Mouse (Mus musculus) forebrain, postnatal 0 days (tissue): ENCODE data around the gene Slc19a2. TPM values are rescaled to one million over a fixed set of nuclear protein-coding genes. Genes with fewer than 3 reads are reported as not detected.

Source experiments
- ATAC-seq: fragments of 200-750 bp; cut with Nextera tagmentation; 2 replicates; pipeline ENCODE4 v1.8.0; 2017; ENCODE audit warnings: mild to moderate bottlenecking, moderate library complexity
- DNase-seq: peaks from one replicate; pipeline ENCODE4 v3.0.0-alpha.2; 2015
- H3K27ac ChIP-seq: fragments of 300-500 bp; sonication (generic); 2 replicates; pipeline ENCODE4 v1.5.1; 2014; ENCODE audit warnings: low read depth, mild to moderate bottlenecking, antibody characterized with exemption, low read length, moderate library complexity, mixed read lengths
- H3K27me3 ChIP-seq: fragments of 300-500 bp; sonication (generic); 2 replicates; pipeline ENCODE4 v1.6.1; 2014; ENCODE audit warnings: mild to moderate bottlenecking, low read length, mixed read lengths; ENCODE audit not compliant: insufficient read depth
- H3K36me3 ChIP-seq: fragments of 300-500 bp; sonication (generic); 2 replicates; pipeline ENCODE4 v1.6.1; 2014; ENCODE audit warnings: mild to moderate bottlenecking, moderate library complexity; ENCODE audit not compliant: insufficient read depth
- H3K4me1 ChIP-seq: fragments of 300-500 bp; sonication (generic); 2 replicates; pipeline ENCODE4 v1.6.1; 2014; ENCODE audit warnings: antibody characterized with exemption; ENCODE audit not compliant: insufficient read depth
- H3K4me2 ChIP-seq: fragments of 300-500 bp; sonication (generic); 2 replicates; pipeline ENCODE4 v1.6.1; 2014; ENCODE audit warnings: low read depth, mild to moderate bottlenecking, moderate library complexity
- H3K4me3 ChIP-seq: fragments of 300-500 bp; sonication (generic); 2 replicates; pipeline ENCODE4 v1.5.1; 2014; ENCODE audit warnings: low read depth, low read length, mixed read lengths
- H3K9ac ChIP-seq: fragments of 300-500 bp; sonication (generic); 2 replicates; pipeline ENCODE4 v1.6.1; 2014; ENCODE audit warnings: mild to moderate bottlenecking
- H3K9me3 ChIP-seq: fragments of 300-500 bp; sonication (generic); 2 replicates; pipeline ENCODE4 v1.6.1; 2016; ENCODE audit warnings: low read length
- CTCF ChIP-seq: sonication (generic); IDR thresholded peaks from 2 replicates; pipeline ENCODE4 v1.5.1; 2016; ENCODE audit warnings: antibody characterized with exemption, control low read depth, low read depth
- WGBS: fragments of 180-500 bp; shearing (Covaris S2); extraction: QIAGEN DNeasy Blood & Tissue Kit; methylation state at CpG from one replicate; pipeline ENCODE4 v1.1.7; 2014; 5-methylcytosine and 5-hydroxymethylcytosine counted together
- polyA plus RNA-seq: library from polyadenylated mRNA; unstranded; fragments of >200 nt; fragmentation: Nextera tagmentation; extraction: Ambion mirVana; gene quantifications from 2 replicates; pipeline ENCODE4 v1.2.1, GENCODE M21; 2015
- total RNA-seq: library from RNA; depleted of rRNA; stranded (reverse); fragments of >200 nt; gene quantifications from 2 replicates; pipeline ENCODE4 v1.2.3, GENCODE M21; 2014

Gene Slc19a2
- total and polyA plus RNA-seq, 2 experiments from 2014 or later = 7.5 to 16.6 TPM

- Histone ChIP-seq H3K9me3 (no peaks in the 10 kb centered on the region), H3K4me2 (no peak overlapping the region), H3K36me3 (no peaks in the 10 kb centered on the region), H3K4me3 (no peak overlapping the region), H3K9ac (no peak overlapping the region), H3K27me3 (no peaks in the 10 kb centered on the region), H3K27ac (no peak overlapping the region), H3K4me1 (no peaks in the 10 kb centered on the region)
- no peak for DNase-seq
- no peak for TF ChIP-seq CTCF
- WGBS = 61% methylated on average over 7 of the region's 7 CpGs
- no peak for ATAC-seq
These were observed 12.8 kb upstream of the Slc19a2 start for GRCm38 (mm10) chr1:164236078-164236477.

- TF ChIP-seq CTCF = no peak
- DNase-seq = no peak
- Histone ChIP-seq H3K4me1 (no peaks in the 10 kb centered on the region), H3K36me3 (no peaks in the 10 kb centered on the region), H3K4me3 (no peak overlapping the region), H3K4me2 (no peak overlapping the region), H3K27ac (no peak overlapping the region), H3K27me3 (no peaks in the 10 kb centered on the region), H3K9ac (no peak overlapping the region), H3K9me3 (no peaks in the 10 kb centered on the region)
- ATAC-seq = no peak
- 77% methylated on average over 2 of the region's 2 CpGs for WGBS
These were observed 7.4 kb upstream of the Slc19a2 start for GRCm38 (mm10) chr1:164241494-164241893.

- H3K4me3 ChIP-seq = no peak overlapping the region
- 64% methylated on average over 8 of the region's 8 CpGs for WGBS
- no peak for TF ChIP-seq CTCF
- ATAC-seq (no peak), DNase-seq (no peak)
- no peaks in the 10 kb centered on the region for H3K36me3 ChIP-seq
- H3K9ac ChIP-seq = no peak overlapping the region
- H3K4me2 ChIP-seq = no peak overlapping the region
- no peaks in the 10 kb centered on the region for H3K27me3 ChIP-seq
- no peaks in the 10 kb centered on the region for H3K9me3 ChIP-seq
- H3K27ac ChIP-seq = no peak overlapping the region
- H3K4me1 ChIP-seq = 0 out of 2 replicates have a peak, but pooled peaks cover 2% of the 10 kb centered on the region
These were observed 6.0 kb upstream of the Slc19a2 start for GRCm38 (mm10) chr1:164242809-164243208.

GRCm38 (mm10) chr1:164247442-164247841 lies 1.4 kb upstream of the Slc19a2 start:
- Histone ChIP-seq H3K4me3 (no peak overlapping the region), H3K9ac (no peak overlapping the region)
- ATAC-seq = no peak

GRCm38 (mm10) chr1:164247971-164248370 lies 875 bp upstream of the Slc19a2 start:
- WGBS = 10% methylated on average over 10 of the region's 10 CpGs
- Histone ChIP-seq H3K27ac (peak overlapping the region; percentile 70; the same call in 1 of the 2 replicates), H3K9ac (peak overlapping the region; percentile 72; the same call in 1 of the 2 replicates), H3K9me3 (no peaks in the 10 kb centered on the region), H3K4me2 (peak overlapping the region; percentile 75), H3K4me1 (0 out of 2 replicates have a peak, but pooled peaks cover 9% of the 10 kb centered on the region), H3K36me3 (no peaks in the 10 kb centered on the region), H3K27me3 (no peaks in the 10 kb centered on the region), H3K4me3 (peak overlapping the region; percentile 79)
- no peak for TF ChIP-seq CTCF
- DNase-seq (no peak), ATAC-seq (no peak)

More at GRCm38 (mm10) chr1:164247442-164247841, 1.4 kb upstream of the Slc19a2 start:
- DNase-seq = no peak
- no peaks in the 10 kb centered on the region for H3K36me3 ChIP-seq
- no peaks in the 10 kb centered on the region for H3K27me3 ChIP-seq
- no peak overlapping the region for H3K27ac ChIP-seq
- H3K4me1 ChIP-seq = 0 out of 2 replicates have a peak, but pooled peaks cover 9% of the 10 kb centered on the region
- 35% methylated on average over 8 of the region's 8 CpGs for WGBS
- no peaks in the 10 kb centered on the region for H3K9me3 ChIP-seq
- H3K4me2 ChIP-seq = no peak overlapping the region
- TF ChIP-seq CTCF = no peak

- Histone ChIP-seq H3K27ac (peak overlapping the region; percentile 51), H3K4me2 (peak overlapping the region; percentile 75), H3K27me3 (no peaks in the 10 kb centered on the region), H3K9ac (peak overlapping the region; percentile 72), H3K9me3 (no peaks in the 10 kb centered on the region), H3K4me1 (0 out of 2 replicates have a peak, but pooled peaks cover 9% of the 10 kb centered on the region), H3K36me3 (no peaks in the 10 kb centered on the region), H3K4me3 (peak overlapping the region; percentile 79)
- peak; percentile 41 for ATAC-seq
- peak; percentile 65 for DNase-seq
- 0% methylated on average over 33 of the region's 33 CpGs for WGBS
- TF ChIP-seq CTCF = no peak
These were observed 476 bp downstream of the Slc19a2 start for GRCm38 (mm10) chr1:164249332-164249711.

GRCm38 (mm10) chr1:164250391-164251150 lies 1.7 kb downstream of the Slc19a2 start:
- peak overlapping the region; percentile 75 for H3K4me2 ChIP-seq
- H3K4me3 ChIP-seq = peak overlapping the region; percentile 79
- H3K36me3 ChIP-seq = no peaks in the 10 kb centered on the region
- no peaks in the 10 kb centered on the region for H3K27me3 ChIP-seq
- no peak for TF ChIP-seq CTCF
- no peak for DNase-seq
- H3K9me3 ChIP-seq = no peaks in the 10 kb centered on the region
- no peak overlapping the region for H3K27ac ChIP-seq
- H3K9ac ChIP-seq = no peak overlapping the region
- ATAC-seq = no peak
- whole genome bisulfite sequencing = 59% methylated on average over 8 of the region's 8 CpGs
- 0 out of 2 replicates have a peak, but pooled peaks cover 9% of the 10 kb centered on the region for H3K4me1 ChIP-seq
